Mouse (Mus musculus) G1E (cell line): ENCODE data around the gene Mpped2. TPM values are rescaled to one million over a fixed set of nuclear protein-coding genes. Genes with fewer than 3 reads are reported as not detected.

Experiments
- ATAC-seq: 2 replicates; pipeline ENCODE4 v1.8.0; 2016; ENCODE audit warnings: mild to moderate bottlenecking; ENCODE audit not compliant: insufficient number of reproducible peaks, poor library complexity, low FRiP score, severe bottlenecking; ENCODE audit errors: extremely low read depth
- DNase-seq: peaks from one replicate; pipeline ENCODE4 v3.0.0; 2012; ENCODE audit warnings: low spot score
- H3K27me3 ChIP-seq: 2 replicates; pipeline ENCODE4 v1.6.1; 2012; ENCODE audit warnings: mild to moderate bottlenecking, low read length, inconsistent platforms; ENCODE audit not compliant: insufficient read depth
- H3K36me3 ChIP-seq: replicated peaks from 2 replicates; pipeline ENCODE3; 2012; ENCODE audit warnings: mild to moderate bottlenecking, inconsistent platforms
- H3K4me1 ChIP-seq: 2 replicates; pipeline ENCODE4 v1.6.1; 2012; ENCODE audit warnings: low read depth, low read length, inconsistent platforms, mixed read lengths; ENCODE audit not compliant: insufficient read depth
- H3K4me3 ChIP-seq: 2 replicates; pipeline ENCODE4 v1.5.1; 2012; ENCODE audit warnings: low read depth, mild to moderate bottlenecking, inconsistent platforms, low read length, moderate library complexity, mixed read lengths
- H3K9me3 ChIP-seq: replicated peaks from 2 replicates; pipeline ENCODE4 v1.6.1; 2012; ENCODE audit warnings: inconsistent platforms
- CTCF ChIP-seq: IDR thresholded peaks from 2 replicates; pipeline ENCODE4 v1.5.1; 2012; ENCODE audit warnings: low read depth, low read length, inconsistent platforms, mixed read lengths
- GATA1 ChIP-seq: IDR thresholded peaks from 2 replicates; pipeline ENCODE4 v1.6.1; 2012; ENCODE audit warnings: borderline replicate concordance, low read length, inconsistent platforms, mixed read lengths
- GATA2 ChIP-seq: IDR thresholded peaks from 2 replicates; pipeline ENCODE4 v1.6.1; 2012; ENCODE audit warnings: low read depth, low read length, inconsistent platforms, borderline replicate concordance
- POLR2AphosphoS5 ChIP-seq: IDR thresholded peaks from 2 replicates; pipeline ENCODE4 v1.6.1; 2012; ENCODE audit warnings: low read depth, low read length, inconsistent platforms; ENCODE audit not compliant: insufficient replicate concordance
- TAL1 ChIP-seq: conservative IDR thresholded peaks from 2 replicates; pipeline ENCODE4 v1.6.1; 2012; ENCODE audit warnings: low read depth, low read length, inconsistent platforms, mixed read lengths
- polyA plus RNA-seq: library from polyadenylated mRNA; stranded (reverse); fragments of >175 nt; gene quantifications from 2 replicates; pipeline ENCODE4 v1.2.3, GENCODE M21; 2012
- total RNA-seq, 2 experiments: library from RNA; stranded (forward) in 1 of 2; stranded (reverse) in 1 of 2; fragments of 200-1000 nt in 1 of 2; fragments of >200 nt in 1 of 2; fragmentation: Nextera tagmentation in 1 of 2; gene quantifications; 2 replicates each; pipeline ENCODE4 v1.2.3; 2014 to 2017

The Mpped2 gene
- total and polyA plus RNA-seq, 3 experiments = 0.11 TPM; not detected in 2

- TF ChIP-seq GATA1 (no peak), GATA2 (no peak), TAL1 (no peak), POLR2AphosphoS5 (no peak), CTCF (no peak)
- H3K27me3 ChIP-seq = no peaks in the 10 kb centered on the region
- DNase-seq (no peak), ATAC-seq (no peak)
- H3K36me3 ChIP-seq = no peaks in the 10 kb centered on the region
- no peak overlapping the region for H3K4me3 ChIP-seq
- H3K9me3 ChIP-seq = peaks cover 18% of the 10 kb centered on the region
- H3K4me1 ChIP-seq = no peaks in the 10 kb centered on the region
These were observed 164.2 kb downstream of the Mpped2 start for GRCm38 (mm10) chr2:106857258-106857657.

GRCm38 (mm10) chr2:106857711-106858110 lies 164.6 kb downstream of the Mpped2 start:
- ATAC-seq (no peak), DNase-seq (no peak)
- Histone ChIP-seq H3K9me3 (peaks cover 18% of the 10 kb centered on the region), H3K27me3 (no peaks in the 10 kb centered on the region), H3K4me3 (no peak overlapping the region), H3K36me3 (no peaks in the 10 kb centered on the region), H3K4me1 (no peaks in the 10 kb centered on the region)
- TF ChIP-seq GATA2 (no peak), GATA1 (no peak), TAL1 (no peak), CTCF (no peak), POLR2AphosphoS5 (no peak)

- no peak overlapping the region for H3K4me3 ChIP-seq
- peaks cover 22% of the 10 kb centered on the region for H3K9me3 ChIP-seq
- TF ChIP-seq GATA1 (no peak), POLR2AphosphoS5 (no peak)
- ATAC-seq (no peak), DNase-seq (no peak)
- no peaks in the 10 kb centered on the region for H3K36me3 ChIP-seq
- H3K4me1 ChIP-seq = no peaks in the 10 kb centered on the region
- no peaks in the 10 kb centered on the region for H3K27me3 ChIP-seq
These were observed 168.0 kb downstream of the Mpped2 start for GRCm38 (mm10) chr2:106860856-106861679.

- Histone ChIP-seq H3K36me3 (no peaks in the 10 kb centered on the region), H3K4me3 (no peak overlapping the region), H3K27me3 (no peaks in the 10 kb centered on the region), H3K4me1 (no peaks in the 10 kb centered on the region), H3K9me3 (peaks cover 20% of the 10 kb centered on the region)
- ATAC-seq (no peak), DNase-seq (no peak)
- TF ChIP-seq POLR2AphosphoS5 = no peak
- TF ChIP-seq CTCF = no peak
- TF ChIP-seq TAL1 = no peak
- no peak for TF ChIP-seq GATA1
- no peak for TF ChIP-seq GATA2
These were observed 170.1 kb downstream of the Mpped2 start for GRCm38 (mm10) chr2:106863050-106863653.

DNA sequence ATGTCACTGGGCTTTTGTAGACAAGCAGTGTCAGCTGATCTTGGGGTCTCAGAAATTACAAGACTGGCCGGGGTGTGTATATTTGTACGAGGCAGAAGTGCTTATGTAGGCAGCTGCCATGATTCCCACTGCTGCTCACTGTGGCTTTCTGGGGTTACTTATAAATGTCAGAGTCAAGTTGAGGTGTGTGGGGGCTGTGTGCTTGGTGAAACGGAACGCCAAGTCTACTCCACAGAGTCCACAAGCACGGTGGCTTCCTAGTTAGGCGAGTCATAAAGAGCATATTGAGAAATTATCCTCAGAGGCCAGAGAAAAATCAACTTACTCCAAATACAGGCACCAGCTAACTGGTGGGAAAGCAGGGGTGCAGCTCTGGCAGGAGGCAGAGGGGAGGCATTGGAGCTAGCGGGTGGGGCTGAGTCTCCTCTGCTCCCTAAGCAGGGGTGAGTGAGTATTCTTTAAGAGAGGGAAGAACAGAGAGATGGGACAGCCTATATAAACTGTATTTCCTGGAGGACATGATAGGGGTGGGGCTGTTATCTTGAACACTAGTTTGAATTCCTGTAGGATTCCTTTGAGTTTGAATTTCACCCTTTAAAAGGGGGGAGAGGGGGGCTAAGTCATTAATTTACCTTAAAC lies 172.2 kb downstream of the Mpped2 start:
- no peaks in the 10 kb centered on the region for H3K27me3 ChIP-seq
- no peak for ATAC-seq
- DNase-seq = no peak
- no peaks in the 10 kb centered on the region for H3K36me3 ChIP-seq
- H3K4me3 ChIP-seq = no peak overlapping the region
- peaks cover 23% of the 10 kb centered on the region for H3K9me3 ChIP-seq
- no peak for TF ChIP-seq CTCF
- no peak for TF ChIP-seq GATA1
- no peaks in the 10 kb centered on the region for H3K4me1 ChIP-seq

- Histone ChIP-seq H3K9me3 (peaks cover 19% of the 10 kb centered on the region), H3K4me3 (no peak overlapping the region), H3K36me3 (no peaks in the 10 kb centered on the region), H3K4me1 (no peaks in the 10 kb centered on the region), H3K27me3 (no peaks in the 10 kb centered on the region)
- ATAC-seq = no peak
- no peak for TF ChIP-seq CTCF
- no peak for DNase-seq
These were observed 173.2 kb downstream of the Mpped2 start for GRCm38 (mm10) chr2:106866303-106866702.
